Mouse (Mus musculus) cerebellum, adult 2 months (tissue): Measurements from ENCODE around the gene Cep350.
"Not testable (repeated sequence)": the region's sequence is repeated elsewhere in the genome, so short reads cannot be mapped to it uniquely, and the experiment has no call there.

Source experiments
- CTCF ChIP-seq: fragments of 200-500 bp; IDR thresholded peaks from 2 replicates; pipeline ENCODE4 v1.5.1; 2011; ENCODE audit warnings: low read depth, mild to moderate bottlenecking, control low read depth, low read length, moderate library complexity, borderline replicate concordance; ENCODE audit not compliant: insufficient read depth
- POLR2A ChIP-seq: fragments of 200-500 bp; IDR thresholded peaks from 2 replicates; pipeline ENCODE4 v1.6.1; 2011; ENCODE audit warnings: low read length, control low read depth, borderline replicate concordance; ENCODE audit not compliant: insufficient read depth

DNA sequence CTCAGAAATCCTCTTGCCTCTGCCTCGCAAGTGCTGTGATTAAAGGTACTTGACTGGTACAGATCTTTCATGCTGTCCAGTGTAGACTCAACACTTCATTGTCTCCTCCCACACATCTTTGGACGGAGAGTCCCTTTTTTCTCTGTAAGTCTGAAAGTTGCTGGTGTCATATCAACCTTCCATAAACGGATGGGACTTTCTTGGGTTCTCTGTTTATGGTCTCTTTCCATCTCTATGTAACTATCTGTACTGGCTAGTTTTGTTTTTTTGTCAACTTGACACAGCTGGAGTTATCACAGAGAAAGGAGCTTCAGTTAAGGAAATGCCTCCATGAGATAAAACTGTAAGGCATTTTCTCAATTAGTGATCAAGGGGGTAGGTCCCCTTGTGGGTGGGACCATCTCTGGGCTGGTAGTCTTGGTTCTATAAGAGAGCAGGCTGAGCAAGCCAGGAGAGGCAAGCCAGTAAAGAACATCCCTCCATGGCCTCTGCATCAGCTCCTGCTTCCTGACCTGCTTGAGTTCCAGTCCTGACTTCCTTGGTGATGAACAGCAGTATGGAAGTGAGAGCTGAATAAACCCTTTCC, 90.3 kb downstream of the Cep350 start:
- TF ChIP-seq CTCF, POLR2A: not testable (repeated sequence)
